Mouse (Mus musculus) urinary bladder, postnatal 10 days (tissue): Measurements from ENCODE around the gene Tgfbr2.

Experiments
- DNase-seq: peaks from one replicate; pipeline ENCODE4 v3.0.0; 2022; ENCODE audit warnings: low spot score

The Tgfbr2 gene

DNA sequence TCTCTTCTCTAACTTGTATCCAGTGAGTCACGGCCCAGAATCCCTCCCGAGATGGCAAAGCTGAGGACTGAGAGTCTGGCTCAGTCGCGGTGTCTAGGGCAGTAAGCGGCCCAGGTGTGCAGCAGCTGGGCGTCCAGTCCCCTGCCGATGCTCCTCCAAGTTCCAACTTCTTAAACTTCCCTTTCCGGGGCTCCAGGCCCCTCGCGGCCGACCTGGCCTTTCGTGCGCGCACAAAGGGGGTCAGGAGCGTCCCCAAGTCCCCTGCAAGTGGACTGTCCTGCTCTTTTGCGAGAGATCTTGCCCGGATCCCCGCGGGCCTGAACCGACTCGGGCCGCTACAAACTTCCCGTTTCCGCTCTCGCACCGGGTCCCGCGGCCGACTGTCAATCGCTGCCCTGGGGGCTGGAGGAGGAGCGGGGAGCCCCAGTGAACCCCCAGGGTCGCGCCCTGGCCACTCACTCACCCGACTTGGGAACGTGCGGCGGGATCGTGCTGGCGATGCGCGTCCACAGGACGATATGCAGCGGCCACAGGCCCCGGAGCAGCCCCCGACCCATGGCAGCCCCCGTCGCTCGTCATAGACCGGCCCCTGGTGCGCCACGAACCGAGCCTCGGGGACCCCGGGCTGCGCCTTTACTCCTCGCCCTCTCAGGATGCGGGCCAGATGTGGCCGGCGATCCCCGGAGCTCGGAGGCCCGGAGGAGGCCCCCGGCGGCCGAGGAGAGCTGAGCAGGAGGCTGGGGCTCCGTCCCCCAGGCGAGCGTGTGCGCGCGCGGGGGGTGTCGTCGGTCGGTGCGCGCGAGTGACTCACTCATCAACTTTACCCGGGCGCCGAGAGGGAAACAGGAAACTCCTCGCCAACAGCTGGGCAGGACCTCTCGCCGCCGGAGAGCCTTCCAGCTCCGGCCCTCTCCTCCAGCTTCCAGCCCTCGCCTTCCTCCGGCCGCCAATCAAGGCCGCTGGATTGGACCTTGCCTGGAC, at the start of gene Tgfbr2:
Gene Tgfbr2, minus strand, starts transcription at position 880 of the 981 bp plus-strand sequence.
- peak; percentile 49 for DNase-seq

DNA sequence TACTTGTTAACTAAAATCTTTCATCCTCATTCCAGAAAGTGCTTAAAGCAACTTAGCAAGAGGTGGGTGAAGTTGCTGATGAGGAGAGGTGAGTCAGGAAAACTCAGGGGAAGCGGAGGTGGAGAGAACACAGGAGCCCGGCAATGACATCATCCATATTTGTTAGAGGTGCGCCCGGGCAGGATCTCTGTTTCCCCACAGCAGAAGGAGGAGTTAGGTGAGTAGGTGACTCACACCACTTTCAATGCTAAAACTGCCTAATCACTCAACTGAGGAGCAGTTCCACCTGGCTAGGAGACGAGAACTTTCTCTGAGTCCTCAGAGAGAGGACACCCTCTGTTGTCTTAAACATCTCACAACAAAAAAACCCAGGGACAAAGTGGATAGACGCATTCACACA, 48.2 kb upstream of the Tgfbr2 start:
- no peak for DNase-seq

DNA sequence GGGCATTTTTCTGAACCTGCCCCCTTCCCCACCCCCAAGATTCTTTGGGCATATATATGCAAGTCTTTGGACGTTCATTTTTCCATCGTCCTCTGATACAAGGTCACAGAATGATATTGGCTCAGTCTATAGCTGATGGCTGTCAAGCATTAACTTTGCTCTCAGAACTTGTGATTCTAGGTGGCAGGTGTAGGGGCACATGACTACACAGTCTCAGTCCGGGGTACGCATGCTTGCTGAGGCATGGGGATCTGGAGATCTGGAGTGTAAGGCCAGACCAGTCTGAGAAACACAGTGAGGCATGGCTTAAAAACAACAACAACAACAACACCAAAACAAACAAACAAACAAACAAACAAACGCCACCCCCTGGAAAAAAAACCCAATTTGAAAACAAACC, 47.5 kb upstream of the Tgfbr2 start:
- DNase-seq, result no peak

DNA sequence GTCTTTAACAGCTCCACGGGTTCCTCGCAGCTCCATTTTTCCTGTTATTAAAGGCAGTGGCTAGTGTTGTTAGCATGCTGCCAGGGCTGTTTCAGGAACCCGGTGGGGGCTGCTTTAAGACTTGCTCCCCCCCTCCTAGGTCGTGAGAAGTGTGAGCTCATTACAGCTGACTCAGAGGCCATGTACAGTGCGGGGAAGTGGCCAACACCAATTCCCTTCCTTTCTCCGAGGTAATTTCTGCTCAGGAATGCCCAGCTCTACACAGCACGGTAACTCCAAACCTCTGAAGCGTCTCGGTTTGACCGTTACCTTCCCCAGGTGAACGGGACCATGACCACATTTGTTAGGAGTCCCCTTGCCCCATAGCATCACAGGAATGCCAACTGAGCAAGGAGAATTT, 46.8 kb upstream of the Tgfbr2 start:
- DNase-seq, result no peak

DNA sequence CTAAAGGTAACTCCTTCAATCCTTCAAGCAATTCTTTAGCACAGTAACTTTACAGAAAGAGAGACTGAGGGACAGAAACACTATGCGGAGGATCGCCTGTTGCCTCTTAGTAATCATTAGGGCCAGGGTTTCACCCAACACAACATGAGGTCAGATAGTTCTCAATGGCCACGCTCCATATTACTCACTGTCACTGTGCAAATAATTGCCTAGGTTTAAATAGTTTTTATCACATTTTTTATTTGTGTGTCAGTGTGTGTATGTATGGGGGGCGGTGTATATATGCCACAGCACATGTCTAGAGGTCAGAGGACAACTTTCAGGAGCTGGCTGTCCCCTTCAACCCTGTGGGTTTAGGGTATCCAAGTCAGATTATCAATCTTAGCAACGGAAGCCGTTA, 46.4 kb upstream of the Tgfbr2 start:
- DNase-seq, result no peak

DNA sequence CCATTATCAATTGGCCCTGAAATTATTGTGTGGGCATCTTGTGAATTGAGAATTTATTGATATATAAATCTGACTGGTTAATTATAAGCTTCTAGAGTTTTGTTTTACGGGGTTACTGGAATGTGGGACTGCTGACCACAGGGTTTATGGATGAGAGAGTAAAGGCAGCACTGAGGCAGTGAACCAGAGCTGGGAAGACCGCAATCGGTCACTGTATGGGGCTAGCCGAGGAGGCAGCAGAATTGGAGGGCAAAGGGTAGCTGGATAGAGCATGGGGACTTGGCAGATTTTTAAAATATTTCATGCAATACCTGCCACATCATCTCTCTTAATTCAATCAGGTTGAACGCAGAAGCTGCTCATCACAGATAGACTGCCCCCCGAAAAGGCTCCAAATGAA, 45.5 kb upstream of the Tgfbr2 start:
- no peak for DNase-seq

DNA sequence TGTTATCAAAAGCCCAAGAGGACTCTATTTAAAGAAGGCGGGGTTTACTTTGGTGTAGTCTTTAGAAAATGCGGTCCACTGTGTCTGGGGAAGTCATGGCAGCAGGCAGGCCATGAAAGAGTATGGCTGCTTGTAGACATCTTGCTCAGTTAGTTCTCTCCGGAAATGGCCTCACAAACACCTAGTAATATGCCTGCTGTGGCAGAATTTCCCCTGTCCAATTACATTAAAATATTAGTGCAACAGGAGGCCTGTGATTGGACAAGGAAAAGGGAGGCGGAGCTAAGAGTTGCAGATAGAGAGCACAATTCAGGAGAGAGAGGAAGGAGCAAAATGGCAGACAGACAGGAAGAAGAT, 45.0 kb upstream of the Tgfbr2 start:
- no peak for DNase-seq

DNA sequence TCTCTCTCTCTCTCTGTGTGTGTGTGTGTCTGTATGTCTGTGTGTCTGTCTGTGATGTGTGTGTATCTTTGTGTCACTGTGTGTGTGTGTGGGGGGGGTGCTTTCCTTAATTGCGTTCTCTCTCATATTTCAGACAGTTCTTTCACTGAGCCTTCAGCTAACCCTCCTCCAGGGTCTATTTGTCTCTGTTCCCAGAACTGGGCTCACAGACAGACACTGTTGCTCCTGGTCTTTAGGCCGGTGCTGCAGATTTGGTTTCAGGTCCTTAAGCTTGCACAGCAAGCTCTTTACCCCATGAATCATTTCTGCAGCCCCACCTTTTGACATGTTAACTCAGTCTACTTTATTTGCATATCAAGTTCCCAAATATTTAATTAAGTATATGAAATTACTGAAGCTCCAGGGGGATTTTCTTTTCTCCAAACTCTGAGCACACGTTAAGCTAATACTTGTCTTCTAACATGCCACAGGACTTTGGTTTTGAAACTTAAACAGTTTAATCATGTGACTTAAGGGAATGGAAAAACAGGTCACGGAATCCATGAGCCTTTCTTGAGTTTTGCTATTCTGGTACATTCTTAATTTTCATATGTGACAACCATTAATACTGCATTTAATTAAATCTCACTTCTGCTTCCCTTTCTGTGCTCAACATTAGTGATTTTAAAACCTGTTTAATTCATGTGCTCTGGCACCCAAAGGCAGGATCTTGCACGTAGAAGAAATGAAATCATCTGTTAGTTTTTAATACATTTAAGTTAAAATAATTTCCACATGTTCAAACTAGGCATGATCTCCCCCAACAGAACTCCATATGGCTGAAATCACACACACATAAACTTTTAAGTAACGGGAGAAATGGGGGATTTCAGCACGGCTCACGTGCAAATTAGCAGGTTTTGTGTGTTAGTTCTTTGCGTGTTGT, 44.3 kb upstream of the Tgfbr2 start:
- no peak for DNase-seq

DNA sequence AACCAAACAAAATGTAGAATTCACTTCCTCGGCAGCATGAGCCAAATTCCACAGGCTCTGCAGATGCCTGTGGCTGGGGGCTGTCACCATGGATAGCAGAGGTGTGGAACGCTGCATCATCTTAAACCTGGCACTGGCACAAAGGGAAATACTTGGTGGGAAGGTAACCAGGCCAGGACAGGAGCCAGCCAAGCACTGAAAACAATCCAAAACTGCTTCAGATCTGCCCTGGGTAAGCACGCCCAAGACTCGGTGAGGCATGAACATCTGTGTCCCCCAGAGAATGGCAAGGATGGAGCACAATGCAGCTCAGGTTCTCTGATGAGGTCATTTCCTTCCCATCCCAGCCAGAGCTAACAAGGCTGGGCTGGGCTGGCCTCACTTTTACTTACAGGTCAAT, 43.6 kb upstream of the Tgfbr2 start:
- no peak for DNase-seq

DNA sequence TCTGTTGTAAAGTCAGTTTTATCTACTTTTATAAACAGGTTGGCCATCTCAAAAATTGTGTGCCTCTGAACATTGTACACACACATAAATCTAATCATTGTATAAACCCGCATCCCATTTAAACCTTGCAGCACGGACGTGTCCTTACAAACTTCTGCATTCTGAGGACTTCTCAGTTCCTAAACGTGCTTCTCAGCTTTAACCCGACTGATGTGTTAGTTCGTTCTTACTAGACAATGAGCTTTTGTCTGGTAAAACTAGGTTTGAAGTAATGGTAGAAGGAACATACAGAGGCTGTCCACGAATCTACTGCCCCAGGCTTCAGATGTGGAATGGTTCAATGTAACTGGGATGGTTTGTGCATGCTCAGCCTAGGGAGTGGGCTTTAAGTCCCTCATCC, 41.9 kb upstream of the Tgfbr2 start:
- DNase-seq, result no peak

DNA sequence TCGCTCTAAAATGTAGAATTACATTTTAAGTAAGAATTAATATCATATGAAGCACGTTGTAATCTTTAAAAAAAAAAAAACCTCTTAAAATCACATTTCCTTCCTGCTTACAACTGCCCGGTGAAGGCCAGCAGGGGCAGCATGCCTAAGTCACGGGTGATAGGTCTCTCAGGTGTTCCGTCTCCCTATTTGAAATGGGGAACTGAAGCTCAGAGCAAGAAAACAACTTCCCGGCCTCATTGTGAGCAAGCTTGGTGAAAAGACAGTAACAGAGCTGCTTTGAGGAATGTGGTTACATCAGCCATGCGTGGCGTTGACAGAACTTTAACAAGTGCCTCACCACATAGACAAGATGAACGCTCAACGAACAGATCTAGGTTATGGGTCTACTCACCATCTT, 41.5 kb upstream of the Tgfbr2 start:
- no peak for DNase-seq

DNA sequence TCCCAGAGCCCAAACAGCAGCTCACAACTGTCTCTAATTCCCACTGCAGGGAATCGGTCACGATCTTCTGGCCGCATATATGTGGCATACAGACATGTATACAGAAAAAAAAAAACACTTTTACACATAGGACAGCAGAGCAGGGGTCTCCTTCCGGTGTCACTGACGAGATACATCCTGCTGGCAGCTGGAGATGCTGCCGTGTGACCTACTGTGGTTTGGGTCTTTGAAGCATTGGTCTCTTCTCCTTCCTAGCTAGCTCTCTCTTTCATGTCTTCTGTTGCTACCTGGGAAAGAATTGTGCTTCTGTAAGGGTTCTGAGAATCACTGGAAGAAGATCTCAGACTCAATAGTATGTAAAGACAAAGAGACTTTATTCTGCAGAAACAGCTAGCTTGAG, 39.1 kb upstream of the Tgfbr2 start:
- DNase-seq, result no peak

DNA sequence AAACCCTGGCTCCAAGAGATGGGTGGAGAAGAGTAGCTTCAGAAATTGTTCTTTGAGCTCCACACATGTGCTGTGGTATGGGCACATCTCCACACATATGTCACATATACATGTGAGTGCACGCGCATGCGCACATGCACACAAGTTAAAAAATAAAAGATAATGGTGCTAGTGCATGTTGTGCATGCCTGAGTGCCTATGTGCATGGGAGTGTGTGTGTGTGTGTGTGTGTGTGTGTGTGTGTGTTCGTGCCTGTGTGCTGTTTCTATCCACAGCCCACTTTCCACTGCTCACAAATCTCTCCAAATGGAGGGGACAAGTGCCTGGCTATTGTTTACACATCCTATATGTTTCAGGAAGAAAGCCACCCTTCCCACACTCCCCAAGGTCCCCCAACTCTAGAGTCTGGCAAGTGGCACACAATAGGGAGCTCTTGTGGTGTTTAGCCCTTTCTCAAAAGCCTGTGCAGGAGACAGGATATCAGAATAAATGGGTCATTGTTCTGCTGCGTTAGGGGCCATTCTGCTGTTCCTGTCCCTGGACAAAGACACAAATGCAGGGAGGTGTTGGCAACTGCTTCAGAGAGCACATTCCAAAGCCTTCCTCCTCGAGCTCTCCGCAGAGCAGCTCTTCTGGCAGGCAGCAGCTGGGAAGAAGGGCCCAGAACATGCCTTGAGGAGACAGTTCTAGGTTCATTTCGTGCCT, 37.9 kb upstream of the Tgfbr2 start:
- DNase-seq, result no peak

DNA sequence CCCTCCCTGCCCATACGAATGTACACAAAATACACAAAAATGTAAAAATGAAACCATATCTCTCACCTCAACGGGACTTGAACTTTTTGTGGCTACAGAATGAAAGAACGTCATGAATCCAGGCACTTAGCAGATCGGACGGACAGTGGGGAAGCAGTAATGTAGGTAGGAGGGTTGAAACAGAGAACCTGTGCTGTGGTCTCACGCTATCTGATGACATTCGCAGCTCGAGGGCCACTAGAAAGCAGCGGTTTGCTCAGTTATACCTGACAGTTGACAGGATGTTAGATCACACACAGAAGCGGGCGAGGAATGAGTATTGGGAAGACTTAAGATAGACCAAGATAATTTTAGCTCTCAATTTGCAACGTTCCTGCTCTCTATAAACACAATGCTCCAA, 36.9 kb upstream of the Tgfbr2 start:
- DNase-seq, result no peak

DNA sequence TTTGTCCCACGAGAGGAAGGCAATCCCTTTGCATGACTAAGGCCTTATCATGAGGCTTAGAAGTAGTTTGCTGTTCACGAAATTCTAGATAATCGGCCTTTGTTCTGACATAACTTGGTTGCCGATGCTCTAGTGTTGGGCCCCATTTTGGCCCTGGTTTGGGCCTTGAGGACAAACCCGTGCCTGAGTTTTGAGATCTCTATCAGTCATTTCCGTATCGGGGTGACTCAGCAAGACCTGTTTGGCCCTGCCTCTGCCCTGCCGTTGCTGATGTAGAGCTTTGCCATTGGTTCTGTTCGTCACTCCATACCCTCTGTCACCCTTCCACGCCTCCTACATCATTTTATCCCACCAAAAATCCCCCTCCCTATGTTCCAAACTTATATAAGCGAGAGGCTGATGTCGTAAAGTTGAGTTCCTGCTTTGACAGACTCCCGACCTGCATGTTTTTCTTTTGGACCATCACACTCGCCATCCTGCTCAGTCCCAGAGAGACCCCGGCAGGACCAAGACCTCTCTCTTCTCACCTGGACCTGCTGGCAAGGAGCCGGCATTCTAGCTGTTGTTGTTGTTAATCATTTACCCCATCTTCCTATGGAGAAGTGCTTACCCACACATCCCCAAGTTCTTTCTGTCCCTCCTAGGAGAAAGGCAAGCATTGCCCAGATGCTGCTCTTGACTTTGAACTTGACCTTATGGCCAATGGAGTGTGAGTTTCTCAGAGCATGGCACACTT, 33.2 kb upstream of the Tgfbr2 start:
- no peak for DNase-seq

DNA sequence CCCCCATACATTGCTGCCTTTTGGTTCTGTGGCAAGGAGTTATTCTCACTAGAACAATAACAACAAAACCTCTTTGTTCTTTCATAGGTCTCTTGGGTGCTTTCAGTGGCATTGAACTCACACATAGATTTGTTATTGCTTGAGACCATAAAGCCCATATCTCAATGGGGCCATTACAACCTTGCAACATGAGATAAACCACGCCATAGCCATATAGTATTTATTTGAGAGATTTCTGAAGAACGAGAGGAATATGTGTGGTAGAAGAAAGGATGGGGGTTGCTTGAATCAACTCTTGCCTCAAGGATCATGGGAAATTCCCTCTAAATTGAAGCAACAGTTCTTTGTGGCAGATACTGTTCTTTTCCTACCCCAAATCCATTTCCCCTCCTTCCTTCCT, 31.7 kb upstream of the Tgfbr2 start:
- no peak for DNase-seq

DNA sequence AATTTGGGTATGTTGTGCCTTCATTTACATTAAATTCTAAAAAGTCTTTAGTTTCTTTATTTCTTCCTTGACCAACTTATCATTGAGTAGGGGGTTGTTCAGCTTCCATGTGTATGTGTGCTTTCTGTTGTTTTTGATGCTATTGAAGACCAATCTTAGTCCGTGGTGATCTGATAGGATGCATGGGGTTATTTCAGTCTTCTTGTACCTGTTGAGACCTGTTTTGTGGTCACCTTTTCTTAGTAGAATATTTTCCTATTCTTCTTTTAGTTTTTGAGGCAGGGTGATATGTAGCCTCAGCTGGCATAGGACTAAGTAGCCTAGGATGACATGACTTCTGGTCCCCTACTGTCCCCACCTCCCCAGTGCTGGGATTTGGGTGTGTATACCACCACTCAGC, 28.5 kb upstream of the Tgfbr2 start:
- no peak for DNase-seq

DNA sequence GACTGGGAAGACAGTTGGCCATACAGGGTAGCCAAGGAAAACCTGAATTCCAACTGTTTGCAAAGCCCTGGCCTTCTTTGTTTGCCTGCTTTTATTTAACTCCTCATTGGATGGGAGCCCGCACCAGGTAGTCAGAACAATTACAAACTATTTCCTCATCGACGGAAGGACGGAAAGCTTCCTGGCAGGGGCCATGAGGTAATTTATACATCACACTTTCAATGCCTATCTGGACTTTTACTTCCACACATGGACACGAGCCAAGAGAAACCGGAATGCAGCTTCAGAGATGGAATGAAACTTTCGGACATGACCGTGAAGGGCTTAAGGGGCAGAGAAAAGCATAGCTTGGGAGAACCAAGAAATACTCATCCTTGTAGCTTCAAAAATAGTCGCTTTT, 24.0 kb upstream of the Tgfbr2 start:
- DNase-seq, result no peak

DNA sequence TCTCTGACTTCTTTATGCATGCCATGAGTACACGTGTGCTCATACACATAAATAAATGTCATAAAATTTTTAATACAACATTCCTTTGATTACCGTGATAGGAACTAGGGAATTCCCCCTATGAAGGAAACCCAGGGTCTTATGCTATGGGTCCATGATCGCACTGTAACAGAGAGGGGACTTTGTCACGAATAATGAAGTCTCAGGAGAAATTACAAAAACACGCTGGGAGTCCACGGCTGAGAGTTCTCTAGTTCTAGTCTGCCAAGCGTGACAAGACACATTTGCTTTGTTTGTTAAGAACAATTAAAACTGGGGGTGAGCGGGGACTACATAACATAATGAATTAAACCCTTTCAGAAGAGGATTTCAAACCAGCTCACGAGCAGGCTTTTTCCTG, 23.3 kb upstream of the Tgfbr2 start:
- no peak for DNase-seq

DNA sequence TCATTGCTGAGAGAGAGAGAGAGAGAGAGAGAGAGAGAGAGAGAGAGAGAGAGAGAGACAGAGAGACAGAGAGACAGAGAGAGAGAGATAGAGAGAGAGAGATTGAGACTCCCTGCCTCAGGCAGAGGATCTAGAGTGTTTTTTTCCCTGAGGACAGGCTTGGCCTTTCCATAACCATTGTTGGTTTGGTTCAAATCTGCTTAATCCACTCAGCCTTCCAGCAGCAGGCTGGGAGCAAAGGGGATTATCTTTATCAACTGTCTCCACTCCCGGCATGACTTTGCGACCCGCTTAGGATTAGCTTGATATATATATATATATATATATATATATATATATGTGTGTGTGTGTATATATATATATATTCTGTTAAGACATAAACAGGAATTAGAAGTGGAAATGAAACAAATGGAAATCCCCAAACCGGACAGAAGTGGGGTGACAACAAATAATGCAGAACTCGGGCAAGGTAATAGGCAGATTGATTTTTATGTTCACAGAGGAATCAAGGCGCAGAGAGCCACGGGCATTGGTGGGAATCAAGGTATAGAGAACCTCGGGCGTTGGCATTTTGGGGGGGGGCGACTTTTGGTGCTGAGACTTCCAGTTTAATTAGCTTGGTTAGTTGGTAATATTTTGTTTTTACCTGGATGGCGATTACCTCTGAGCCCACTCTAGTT, 22.5 kb upstream of the Tgfbr2 start:
- no peak for DNase-seq

DNA sequence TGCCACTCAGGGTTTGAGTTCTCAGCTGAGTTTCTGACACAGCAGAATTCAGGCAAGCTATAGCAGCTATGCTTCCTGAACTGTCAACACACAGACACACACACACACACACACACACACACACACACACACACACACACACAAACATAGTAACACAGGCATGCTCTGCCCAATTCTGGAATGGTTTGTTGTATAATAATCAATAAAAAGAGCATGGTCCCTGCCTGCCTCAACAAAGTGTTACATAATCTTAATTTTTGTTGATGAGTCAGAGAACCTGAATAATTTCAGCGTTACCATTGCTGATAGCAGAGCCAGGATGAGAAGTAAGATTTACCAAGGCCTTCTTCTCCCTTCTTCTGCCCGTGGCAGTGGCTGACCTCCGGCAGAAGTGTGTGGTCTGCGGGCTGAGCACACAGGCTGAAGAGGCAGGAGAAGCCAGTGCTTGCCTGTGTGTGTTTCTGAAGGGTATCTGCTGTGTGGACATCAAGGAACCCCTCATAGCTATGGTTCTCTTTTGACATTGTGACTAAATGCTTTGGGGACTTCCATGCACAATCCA, 18.8 kb upstream of the Tgfbr2 start:
- DNase-seq, result no peak
